Mouse (Mus musculus) lung, postnatal 0 days (tissue): ENCODE measurements around the gene 9930111J21Rik2.
"Not testable (repeated sequence)": the region's sequence is repeated elsewhere in the genome, so short reads cannot be mapped to it uniquely, and the experiment has no call there.

Experiments used
- CTCF ChIP-seq: IDR thresholded peaks from 2 replicates; pipeline ENCODE4 v1.5.1; 2016; ENCODE audit warnings: antibody characterized with exemption, mild to moderate bottlenecking
- EP300 ChIP-seq: IDR thresholded peaks from 2 replicates; pipeline ENCODE4 v1.6.1; 2016; ENCODE audit warnings: antibody characterized with exemption, mild to moderate bottlenecking, control low read depth

GRCm38 (mm10) chr11:48989981-48990380, 61.1 kb downstream of the 9930111J21Rik2 start:
- not testable (repeated sequence) for TF ChIP-seq CTCF, EP300
